Mouse (Mus musculus): ENCODE measurements at regions not wholly inside any gene's neighbourhood (a gene's known extent, or its start where the extent isn't known, plus 50 kb on each side); places are given as distances from the start of the nearest gene placed in this dataset.
A peak's percentile ranks its signal among the peaks of the same experiment; 100 is the strongest.

GRCm38 (mm10) chr5:97669726-97670125 lies 212.9 kb upstream of the Gk2 start:
- intact Hi-C loops (cut with DNase I) = no loop called here
- no peak for DNase-seq

GRCm38 (mm10) chr5:97656167-97656924 lies 199.5 kb upstream of the Gk2 start:
- no peak for DNase-seq
- intact Hi-C loops (cut with DNase I) = no loop called here

- no peak for DNase-seq
- intact Hi-C loops (cut with DNase I) = no loop called here
Measured at GRCm38 (mm10) chr5:97655266-97655665, 198.4 kb upstream of the Gk2 start.

- intact Hi-C loops (cut with DNase I) = no loop called here
- DNase-seq = no peak
Measured at GRCm38 (mm10) chr5:97654414-97654813, 197.6 kb upstream of the Gk2 start.

GRCm38 (mm10) chr5:97642251-97642650 lies 185.4 kb upstream of the Gk2 start:
- DNase-seq = no peak
- intact Hi-C loops (cut with DNase I) = no loop called here

GRCm38 (mm10) chr5:97641646-97642045 lies 184.8 kb upstream of the Gk2 start:
- DNase-seq = no peak
- intact Hi-C loops (cut with DNase I) = no loop called here

GRCm38 (mm10) chr5:97636357-97636756 lies 179.5 kb upstream of the Gk2 start:
- no peak for DNase-seq
- intact Hi-C loops (cut with DNase I) = no loop called here

GRCm38 (mm10) chr5:97633766-97634165 lies 176.9 kb upstream of the Gk2 start:
- DNase-seq = no peak
- intact Hi-C loops (cut with DNase I) = no loop called here

- intact Hi-C loops (cut with DNase I) = no loop called here
- no peak for DNase-seq
Measured at GRCm38 (mm10) chr5:97632791-97633190, 176.0 kb upstream of the Gk2 start.

GRCm38 (mm10) chr5:97625200-97625599 lies 168.4 kb upstream of the Gk2 start:
- no peak for DNase-seq
- intact Hi-C loops (cut with DNase I) = no loop called here

- intact Hi-C loops (cut with DNase I) = no loop called here
- DNase-seq = no peak
Measured at GRCm38 (mm10) chr5:97619890-97620289, 163.1 kb upstream of the Gk2 start.

GRCm38 (mm10) chr5:97618411-97618810 lies 161.6 kb upstream of the Gk2 start:
- intact Hi-C loops (cut with DNase I) = no loop called here
- no peak for DNase-seq

GRCm38 (mm10) chr5:97602176-97602575 lies 145.4 kb upstream of the Gk2 start:
- DNase-seq = peak; percentile 22 to 31
- intact Hi-C loops (cut with DNase I) = no loop called here

- intact Hi-C loops (cut with DNase I) = no loop called here
- DNase-seq = no peak
Measured at GRCm38 (mm10) chr5:97601384-97601783, 144.6 kb upstream of the Gk2 start.

GRCm38 (mm10) chr5:97598741-97599140 lies 141.9 kb upstream of the Gk2 start:
- intact Hi-C loops (cut with DNase I) = loop anchor here (5.0 kb wide), 1 partner anchor 471 kb away; no protein-coding TSS in a partner anchor
- DNase-seq = no peak

GRCm38 (mm10) chr5:97595916-97596315 lies 139.1 kb upstream of the Gk2 start:
- no peak for DNase-seq
- intact Hi-C loops (cut with DNase I) = loop anchor here (5.0 kb wide), 1 partner anchor 469 kb away; no protein-coding TSS in a partner anchor

GRCm38 (mm10) chr5:97594081-97594480 lies 137.3 kb upstream of the Gk2 start:
- intact Hi-C loops (cut with DNase I) = no loop called here
- no peak for DNase-seq

- intact Hi-C loops (cut with DNase I) = loop anchor here (10.0 kb wide), 1 partner anchor 742 kb away; the partner anchor contains the start of gene Cfap299
- no peak for DNase-seq
Measured at GRCm38 (mm10) chr5:97582509-97582908, 125.7 kb upstream of the Gk2 start.

GRCm38 (mm10) chr5:97565486-97565885 lies 108.7 kb upstream of the Gk2 start:
- intact Hi-C loops (cut with DNase I) = no loop called here
- no peak for DNase-seq

- no peak for DNase-seq
- intact Hi-C loops (cut with DNase I) = no loop called here
Measured at GRCm38 (mm10) chr5:97563724-97564123, 106.9 kb upstream of the Gk2 start.

GRCm38 (mm10) chr5:97554274-97554673 lies 97.5 kb upstream of the Gk2 start:
- intact Hi-C loops (cut with DNase I) = no loop called here

GRCm38 (mm10) chr5:97553122-97553521 lies 96.3 kb upstream of the Gk2 start:
- intact Hi-C loops (cut with DNase I) = no loop called here

More at GRCm38 (mm10) chr5:97554274-97554673, 97.5 kb upstream of the Gk2 start:
- DNase-seq = no peak

More at GRCm38 (mm10) chr5:97553122-97553521, 96.3 kb upstream of the Gk2 start:
- DNase-seq = peak in 1 of 2 experiments; percentile 4
